Mouse (Mus musculus) embryonic fibroblast, embryonic 13.5 days (primary cell): ENCODE measurements around the gene Tmem189.

Experiments
- CTCF ChIP-seq: IDR thresholded peaks from 2 replicates; pipeline ENCODE4 v1.5.1; 2011; ENCODE audit warnings: mild to moderate bottlenecking, control low read depth, low read length, moderate library complexity, borderline replicate concordance; ENCODE audit not compliant: insufficient read depth
- POLR2A ChIP-seq: IDR thresholded peaks from 2 replicates; pipeline ENCODE4 v1.6.1; 2011; ENCODE audit warnings: low read depth, mild to moderate bottlenecking, control low read depth, low read length, moderate library complexity

DNA sequence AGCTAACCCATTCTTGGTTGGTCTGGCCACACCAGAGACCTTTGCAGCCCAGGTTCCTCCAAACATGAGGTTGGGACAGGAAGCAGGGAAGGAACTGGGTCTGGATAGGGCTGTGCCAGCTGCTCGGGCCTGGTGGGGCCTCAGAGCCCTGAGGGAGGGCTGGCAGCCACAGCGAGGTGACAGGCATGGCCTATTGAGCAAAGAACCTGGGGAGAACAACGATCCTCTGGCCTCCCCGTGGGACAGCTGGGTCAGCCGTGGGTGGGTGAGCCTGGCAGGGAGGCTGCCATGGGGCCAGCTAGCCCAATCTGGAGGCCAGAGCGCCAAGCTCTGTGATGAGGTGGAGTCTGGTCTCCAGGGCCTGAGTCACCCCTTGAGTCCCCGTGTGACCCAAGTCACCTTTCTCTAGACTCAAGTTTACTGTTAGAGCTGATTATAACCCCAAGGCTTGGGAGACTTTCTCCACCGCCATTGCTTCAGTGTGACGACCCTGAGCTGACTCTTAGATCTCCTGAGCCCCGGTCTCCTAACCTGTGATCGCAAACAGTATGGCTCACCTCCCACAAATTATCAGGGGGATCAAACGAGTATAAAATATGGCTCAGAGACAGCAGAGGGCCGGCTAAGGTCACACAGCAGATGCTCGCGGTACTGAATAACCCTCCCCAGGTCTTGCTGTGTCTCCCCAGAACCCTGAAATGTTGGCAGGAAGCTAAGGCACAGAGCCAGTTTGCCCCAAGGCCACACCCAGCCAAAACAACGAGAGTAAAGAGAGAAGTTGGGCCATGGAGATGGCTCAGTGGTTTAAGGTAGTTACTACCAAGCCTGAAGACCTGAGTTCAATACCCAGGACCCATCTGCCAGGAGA lies 3.0 kb downstream of the Tmem189 start:
- TF ChIP-seq CTCF (no peak), POLR2A (no peak)
